Mouse (Mus musculus) heart, postnatal 25 days (tissue): Measurements from ENCODE around the gene Spef1. TPM values are rescaled to one million over a fixed set of nuclear protein-coding genes. Genes with fewer than 3 reads are reported as not detected.
"Not testable (repeated sequence)": the region's sequence is repeated elsewhere in the genome, so short reads cannot be mapped to it uniquely, and the experiment has no call there.

Experiments
- DNase-seq: peaks from one replicate; pipeline ENCODE4 v3.0.0; 2022; ENCODE audit warnings: low spot score
- intact Hi-C: fragments of 180-260 bp; cut with DNase I; formaldehyde crosslinking; loops from one replicate; pipeline ENCODE4 v1.15.1; 2025
- total RNA-seq, 2 experiments: library from RNA; stranded (reverse); gene quantifications; 2 replicates each; pipeline ENCODE4 v1.2.3; 2021

The Spef1 gene
- 1 to 10 TPM; 7.1 to 8.7 TPM for total RNA-seq

GRCm38 (mm10) chr2:131186771-131187601 is at the start of gene Spef1, which contains the start of gene Cdc25b:
Gene Spef1 (minus strand): TSS chr2:131187282.
Gene Cdc25b (plus strand): TSS chr2:131186949.
- intact Hi-C loops: loop anchor here (10.0 kb wide), 1 partner anchor 328 kb away; no protein-coding TSS in a partner anchor
- peak; percentile 77 for DNase-seq

- no peak for DNase-seq
- intact Hi-C loops: loop anchor here (2.0 kb wide), 1 partner anchor 18 kb away; no protein-coding TSS in a partner anchor
Observed at GRCm38 (mm10) chr2:131234970-131235635, 48.0 kb upstream of the Spef1 start.

DNA sequence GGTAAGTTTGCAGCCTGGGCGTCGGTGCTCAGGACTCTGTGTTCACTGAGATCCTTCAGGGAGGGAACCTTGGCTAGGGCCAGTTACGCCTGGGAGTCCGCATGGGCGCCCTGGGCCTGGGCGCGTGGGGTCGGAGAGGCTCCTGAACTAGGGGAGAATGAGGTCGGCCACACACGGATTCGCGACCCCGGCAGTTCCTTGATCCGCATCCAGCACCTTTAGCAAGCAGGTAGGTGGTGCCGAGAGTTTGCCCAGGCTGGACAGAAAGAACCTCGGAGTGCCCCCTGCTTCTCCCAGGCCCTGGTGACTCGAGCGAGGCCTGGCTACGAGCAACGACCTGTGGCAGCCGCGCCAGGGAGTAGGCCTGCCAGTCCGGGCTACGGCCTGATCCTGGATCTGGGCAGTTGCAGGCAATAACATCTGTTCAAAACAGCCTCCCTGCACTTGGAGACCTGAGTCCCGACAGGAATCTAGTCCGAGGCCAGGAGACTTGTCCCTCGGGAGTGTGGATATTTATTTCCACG is 47.1 kb upstream of the Spef1 start:
- no peak for DNase-seq
- intact Hi-C loops: loop anchor here (2.0 kb wide), 1 partner anchor 17 kb away; no protein-coding TSS in a partner anchor

DNA sequence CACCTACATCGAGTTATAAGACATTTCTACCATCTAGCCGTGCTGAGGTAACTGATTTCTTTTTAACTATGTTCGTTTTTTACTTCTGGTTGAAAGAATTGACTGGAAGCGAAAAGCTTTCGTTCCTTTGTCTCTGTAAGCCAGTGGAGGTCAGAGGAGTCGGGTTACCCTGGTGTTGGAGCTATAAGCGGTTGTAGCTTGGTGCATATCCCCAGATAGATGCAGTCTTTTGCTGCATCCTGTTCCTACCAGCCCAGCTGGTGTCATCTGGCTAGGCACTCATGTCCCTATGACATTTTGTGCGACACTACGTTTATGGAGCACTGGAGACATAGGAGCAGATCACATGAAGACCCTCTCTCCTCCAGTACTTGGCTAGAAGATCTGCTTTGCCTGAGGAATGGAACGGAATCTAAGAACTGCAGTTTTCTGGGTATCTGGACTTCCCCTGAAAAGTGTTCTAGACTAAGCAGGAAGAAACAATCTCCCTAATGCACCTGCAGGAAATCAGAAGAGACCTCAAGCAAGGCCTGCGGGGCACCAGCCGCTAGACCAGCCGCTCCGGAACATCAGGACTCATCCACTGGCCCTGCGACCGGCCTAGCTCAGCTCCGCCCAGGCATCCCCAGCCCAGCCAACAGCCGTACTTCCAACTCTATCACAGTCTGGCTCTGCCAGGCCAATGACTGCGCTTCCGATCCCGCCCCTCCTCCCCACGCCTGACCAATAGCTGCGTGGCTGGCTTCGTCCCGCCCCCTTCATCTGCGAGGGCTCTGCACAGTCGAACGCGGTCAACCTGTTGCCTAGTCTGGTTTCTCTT is 46.4 kb upstream of the Spef1 start, which contains the start of gene Mavs:
Gene Mavs (plus strand): TSS at position 757 of the 820 bp plus-strand sequence.
- intact Hi-C loops: loop anchor here (2.0 kb wide), 1 partner anchor 17 kb away; no protein-coding TSS in a partner anchor
- peak; percentile 95 for DNase-seq

- intact Hi-C loops: no loop called here
- no peak for DNase-seq
Observed at GRCm38 (mm10) chr2:131232558-131232957, 45.5 kb upstream of the Spef1 start.

GRCm38 (mm10) chr2:131227243-131227642 is 40.2 kb upstream of the Spef1 start:
- intact Hi-C loops: no loop called here
- DNase-seq: no peak

DNA sequence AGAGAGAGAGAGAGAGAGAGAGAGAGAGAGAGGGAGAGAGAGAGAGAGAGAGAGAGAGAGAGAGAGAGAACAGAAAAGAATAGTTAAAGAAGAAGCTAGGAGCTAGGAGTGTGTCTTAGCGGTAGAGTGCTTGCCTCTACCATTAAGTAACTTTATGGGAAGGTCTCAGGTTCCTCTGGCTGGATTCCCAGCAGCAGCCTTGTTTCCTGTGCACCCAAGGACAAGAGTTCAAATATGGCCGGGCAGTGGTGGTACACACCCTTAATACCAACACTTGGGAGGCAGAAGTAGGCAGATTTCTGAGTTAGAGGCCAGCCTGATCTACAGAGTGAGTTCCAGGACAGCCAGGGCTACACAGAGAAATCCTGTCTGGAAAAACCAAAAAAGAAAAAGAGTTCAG is 39.6 kb upstream of the Spef1 start:
- DNase-seq, intact Hi-C loops: not testable (repeated sequence)

GRCm38 (mm10) chr2:131225178-131225577 is 38.1 kb upstream of the Spef1 start:
- intact Hi-C loops: no loop called here

DNA sequence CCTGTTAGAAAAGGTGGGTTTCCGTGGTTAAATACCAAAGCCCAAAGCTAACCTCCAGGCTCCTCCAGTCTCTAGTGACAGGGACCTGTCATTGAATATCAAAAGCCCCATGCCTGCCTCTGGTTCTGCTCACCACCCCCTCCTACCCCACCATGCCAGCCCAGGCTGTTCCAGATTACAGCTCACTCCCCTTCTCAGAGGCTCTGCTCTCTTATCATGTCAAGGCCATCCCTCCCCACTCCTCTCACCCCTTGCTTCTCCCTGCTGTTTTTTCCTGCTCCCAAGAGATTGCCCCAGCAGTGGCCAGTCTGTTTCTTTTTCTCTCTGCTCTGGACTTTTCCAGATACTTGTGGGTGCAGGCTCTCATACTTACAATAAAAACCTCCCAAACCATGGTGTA is 36.5 kb upstream of the Spef1 start:
- no peak for DNase-seq
- intact Hi-C loops: no loop called here

More at GRCm38 (mm10) chr2:131225178-131225577, 38.1 kb upstream of the Spef1 start:
- DNase-seq: no peak

GRCm38 (mm10) chr2:131222562-131222961 is 35.5 kb upstream of the Spef1 start:
- DNase-seq: no peak
- intact Hi-C loops: no loop called here

DNA sequence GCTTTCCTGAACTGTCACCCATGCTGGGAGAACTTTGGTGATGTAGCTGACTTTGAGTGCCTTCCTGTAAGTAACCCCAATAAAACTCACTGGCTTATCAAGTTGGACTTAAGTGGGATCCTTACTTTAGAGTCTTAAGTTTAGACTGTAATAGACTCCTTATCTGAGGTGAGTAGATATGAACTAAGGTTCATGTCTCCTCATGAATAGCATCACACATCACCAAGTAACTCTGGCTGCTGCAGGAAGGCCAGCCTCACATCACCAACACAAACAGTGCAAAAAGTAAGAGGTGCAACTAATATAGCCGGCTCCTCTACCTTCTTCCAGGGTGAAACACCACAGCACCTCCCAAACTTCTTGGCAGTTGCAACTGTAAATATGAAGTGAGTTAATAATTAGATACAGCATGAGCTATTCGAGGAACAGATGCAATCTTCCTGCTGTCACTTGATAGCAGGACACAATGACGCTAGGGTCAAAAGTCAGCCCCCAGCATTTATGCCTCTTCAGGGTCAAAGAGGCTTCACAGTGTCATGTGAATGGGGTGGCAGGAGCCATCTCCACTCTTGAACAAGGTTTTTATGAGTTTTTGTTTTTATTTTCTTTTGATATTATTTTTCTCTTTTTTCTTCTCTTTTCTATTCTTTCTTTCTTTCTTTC is 34.9 kb upstream of the Spef1 start:
- intact Hi-C loops: no loop called here
- DNase-seq: no peak

DNA sequence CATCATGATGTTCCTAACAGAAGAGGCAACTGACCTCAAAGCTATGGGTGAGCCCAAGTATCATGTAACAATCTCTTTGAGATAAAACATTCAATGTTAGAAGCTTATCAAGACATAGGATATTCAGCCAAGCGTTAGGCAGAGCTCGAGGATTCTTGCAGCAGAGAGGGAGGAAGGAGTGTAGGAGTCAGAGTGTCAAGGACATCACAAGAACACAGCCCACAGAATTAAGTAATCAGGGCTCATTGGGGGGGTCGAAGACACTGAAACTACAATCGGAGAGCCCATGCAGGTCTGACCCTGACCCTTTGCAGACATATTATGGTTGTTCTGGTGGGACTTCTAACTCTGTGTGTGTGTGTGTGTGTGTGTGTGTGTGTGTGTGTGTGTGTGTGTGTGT is 32.9 kb upstream of the Spef1 start:
- DNase-seq: no peak
- intact Hi-C loops: no loop called here

DNA sequence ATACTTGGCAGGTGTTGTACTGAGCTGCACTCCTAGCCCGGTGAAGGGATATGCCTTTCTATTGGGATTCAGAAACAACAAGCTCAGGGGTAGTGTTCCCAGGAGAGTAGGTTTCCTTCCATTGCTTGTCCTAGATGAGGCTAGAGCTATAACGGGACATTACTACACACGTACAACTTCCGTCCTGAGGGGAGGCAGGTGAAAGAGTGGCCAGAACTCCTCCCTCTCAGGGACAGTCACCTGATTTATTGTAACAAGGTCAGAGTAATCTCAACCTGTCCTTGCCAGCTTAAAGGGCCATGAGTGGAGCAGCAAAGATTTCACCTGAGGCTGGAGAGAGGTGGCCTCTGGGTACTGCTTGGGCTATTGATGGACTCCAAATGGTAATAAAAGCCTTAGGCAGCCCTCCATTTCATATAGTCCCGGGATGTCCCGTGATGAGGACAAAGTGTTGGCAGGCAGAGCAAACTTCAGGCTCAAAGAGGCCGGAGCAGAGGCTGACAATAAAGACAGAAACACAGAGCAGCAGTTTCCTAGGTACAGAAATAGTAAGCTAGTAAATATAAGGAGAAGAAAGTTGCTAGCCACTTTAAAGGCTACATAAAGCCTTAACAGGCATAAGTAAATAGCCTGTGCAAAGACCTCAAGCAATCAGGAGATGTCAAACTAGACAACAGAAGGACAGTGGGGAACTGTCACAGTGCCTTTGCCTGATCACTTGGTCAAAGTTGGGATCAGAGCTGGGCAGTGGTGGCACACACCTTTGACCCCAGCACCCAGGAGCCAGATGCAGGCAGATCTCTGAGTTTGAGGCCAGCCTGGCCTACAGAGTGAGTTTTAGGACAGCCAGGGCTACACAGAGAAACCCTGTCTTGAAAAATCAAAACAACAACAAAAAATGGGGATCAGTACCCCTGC is 29.1 kb upstream of the Spef1 start:
- DNase-seq: peak; percentile 34
- intact Hi-C loops: loop anchor here (2.0 kb wide), 1 partner anchor 19 kb away; the partner anchor contains the start of gene Mavs

DNA sequence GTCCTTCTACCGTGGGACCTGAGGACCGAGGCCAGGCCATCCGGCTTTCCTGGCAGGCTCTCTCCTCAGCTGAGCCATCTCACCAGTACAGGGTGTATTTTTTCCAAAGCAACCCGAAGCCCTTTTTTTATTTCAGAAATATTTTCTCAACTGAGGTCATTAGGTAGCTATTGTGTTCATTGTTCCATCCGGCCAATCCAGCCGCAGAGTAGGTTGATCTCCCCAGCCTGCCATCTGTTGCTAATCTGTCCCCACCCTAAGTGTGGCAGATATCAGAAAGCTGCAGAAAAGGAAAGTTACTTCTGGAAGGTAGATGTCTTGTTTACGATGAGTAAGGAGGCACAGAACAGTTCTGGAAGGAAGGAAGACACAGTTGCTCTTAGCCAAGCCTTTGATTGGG is 26.7 kb upstream of the Spef1 start:
- intact Hi-C loops: no loop called here

GRCm38 (mm10) chr2:131211026-131211615 is 24.0 kb upstream of the Spef1 start:
- DNase-seq: no peak
- intact Hi-C loops: loop anchor here (2.0 kb wide), 2 partner anchors 30 to 42 kb away; partner anchors contain the start of gene Cenpb

More for the DNA sequence above, 26.7 kb upstream of the Spef1 start:
- no peak for DNase-seq

- intact Hi-C loops: loop anchor here (2.0 to 5.0 kb wide), 3 partner anchors 29 to 113 kb away; partner anchors contain the start of gene Cenpb
- peak; percentile 94 for DNase-seq
Observed at GRCm38 (mm10) chr2:131209969-131210792, 23.1 kb upstream of the Spef1 start.
